Mouse (Mus musculus) MEL (cell line): ENCODE results near the gene Hist1h3e. TPM values are rescaled to one million over a fixed set of nuclear protein-coding genes. Genes with fewer than 3 reads are reported as not detected.
"Not testable (repeated sequence)": the region's sequence is repeated elsewhere in the genome, so short reads cannot be mapped to it uniquely, and the experiment has no call there.

Experiments
- DNase-seq: peaks from one replicate; pipeline ENCODE4 v3.0.0; 2011; ENCODE audit warnings: low read depth, low spot score
- H3K27ac ChIP-seq: 2 replicates; pipeline ENCODE4 v1.5.1; 2012; ENCODE audit warnings: low read depth, mild to moderate bottlenecking, control low read depth, low read length, moderate library complexity; ENCODE audit not compliant: control insufficient read depth
- H3K27me3 ChIP-seq, 2 experiments: fragments of 150-350 bp in 1 of 2; sonication (generic) in 1 of 2; 2 replicates each; pipeline ENCODE4 v1.6.1; 2012; ENCODE audit warnings: low read length in 2 of 2, mild to moderate bottlenecking in 2 of 2, improper control_type of control experiment in 1 of 2, moderate library complexity in 1 of 2; ENCODE audit not compliant: insufficient read depth in 2 of 2, control insufficient read depth in 1 of 2
- H3K36me3 ChIP-seq, 2 experiments: 2 replicates each; pipeline ENCODE4 v1.6.1; 2012 to 2014; ENCODE audit warnings: low read length in 2 of 2, improper control_type of control experiment in 1 of 2, inconsistent platforms in 1 of 2, mild to moderate bottlenecking in 1 of 2; ENCODE audit not compliant: insufficient read depth in 2 of 2, control insufficient read depth in 1 of 2
- H3K4me1 ChIP-seq, 2 experiments: fragments of 150-350 bp in 1 of 2; sonication (generic) in 1 of 2; 2 replicates each; pipeline ENCODE4 v1.6.1; 2012; ENCODE audit warnings: low read length in 2 of 2, improper control_type of control experiment in 1 of 2, mild to moderate bottlenecking in 1 of 2; ENCODE audit not compliant: insufficient read depth in 2 of 2, control insufficient read depth in 1 of 2
- H3K4me3 ChIP-seq, 2 experiments: fragments of 150-350 bp in 1 of 2; sonication (generic) in 1 of 2; 2 replicates each; pipeline ENCODE4 v1.5.1; 2012; ENCODE audit warnings: low read depth in 2 of 2, low read length in 2 of 2, mild to moderate bottlenecking in 2 of 2, moderate library complexity in 2 of 2, control low read depth in 1 of 2, improper control_type of control experiment in 1 of 2; ENCODE audit not compliant: control insufficient read depth in 1 of 2, insufficient read depth in 1 of 2
- H3K79me2 ChIP-seq: 2 replicates; pipeline ENCODE4 v1.6.1; 2012; ENCODE audit warnings: mild to moderate bottlenecking, low read length, moderate library complexity; ENCODE audit not compliant: control insufficient read depth, poor library complexity, insufficient read depth
- H3K9ac ChIP-seq: 2 replicates; pipeline ENCODE4 v1.6.1; 2012; ENCODE audit warnings: low read depth, mild to moderate bottlenecking, control low read depth, low read length, moderate library complexity; ENCODE audit not compliant: control insufficient read depth, poor library complexity, severe bottlenecking
- H3K9me3 ChIP-seq: fragments of 150-350 bp; sonication (generic); replicated peaks from 2 replicates; pipeline ENCODE4 v1.6.1; 2012; ENCODE audit warnings: mild to moderate bottlenecking, low read length, improper control_type of control experiment, moderate library complexity; ENCODE audit not compliant: insufficient read depth
- BHLHE40 ChIP-seq: IDR thresholded peaks from 2 replicates; pipeline ENCODE4 v1.6.1; 2012; ENCODE audit warnings: low read depth, mild to moderate bottlenecking, inconsistent platforms, low read length, improper control_type of control experiment, borderline replicate concordance
- CTCF ChIP-seq, 3 experiments: IDR thresholded peaks in 2 of 3; conservative IDR thresholded peaks in 1 of 3; 2 replicates each; pipeline ENCODE4 v1.5.1; 2011 to 2012; ENCODE audit warnings: low read length in 3 of 3, low read depth in 2 of 3, mild to moderate bottlenecking in 2 of 3, improper control_type of control experiment in 1 of 3, inconsistent platforms in 1 of 3, mixed read lengths in 1 of 3, moderate library complexity in 1 of 3; ENCODE audit not compliant: control insufficient read depth in 1 of 3, insufficient read depth in 1 of 3, poor library complexity in 1 of 3, severe bottlenecking in 1 of 3
- E2F4 ChIP-seq: IDR thresholded peaks from 2 replicates; pipeline ENCODE4 v1.6.1; 2011; ENCODE audit warnings: low read depth, low read length, improper control_type of control experiment, borderline replicate concordance
- GATA1 ChIP-seq: IDR thresholded peaks from 2 replicates; pipeline ENCODE4 v1.6.1; 2011; ENCODE audit warnings: low read depth, low read length, improper control_type of control experiment
- HCFC1 ChIP-seq: IDR thresholded peaks from 2 replicates; pipeline ENCODE4 v1.6.1; 2012; ENCODE audit warnings: low read depth, mild to moderate bottlenecking, inconsistent platforms, low read length, improper control_type of control experiment, moderate library complexity
- JUND ChIP-seq: IDR thresholded peaks from 2 replicates; pipeline ENCODE4 v1.6.1; 2011; ENCODE audit warnings: low read depth, mild to moderate bottlenecking, improper control_type of control experiment, low read length
- MAX ChIP-seq: IDR thresholded peaks from 2 replicates; pipeline ENCODE4 v1.6.1; 2011; ENCODE audit warnings: low read length, improper control_type of control experiment
- MYB ChIP-seq: IDR thresholded peaks from 2 replicates; pipeline ENCODE4 v1.6.1; 2011; ENCODE audit warnings: mild to moderate bottlenecking, low read depth, low read length, improper control_type of control experiment
- NRF1 ChIP-seq: IDR thresholded peaks from 2 replicates; pipeline ENCODE4 v1.6.1; 2014; ENCODE audit warnings: low read depth, mild to moderate bottlenecking, inconsistent platforms, low read length, improper control_type of control experiment, moderate library complexity; ENCODE audit not compliant: poor library complexity, insufficient read depth, severe bottlenecking
- POLR2A ChIP-seq, 2 experiments: IDR thresholded peaks; 2 replicates each; pipeline ENCODE4 v1.6.1; 2011 to 2012; ENCODE audit warnings: low read length in 2 of 2, mild to moderate bottlenecking in 2 of 2, control low read depth in 1 of 2, improper control_type of control experiment in 1 of 2, low read depth in 1 of 2, moderate library complexity in 1 of 2; ENCODE audit not compliant: control insufficient read depth in 1 of 2, insufficient read depth in 1 of 2, poor library complexity in 1 of 2
- POLR2AphosphoS2 ChIP-seq: IDR thresholded peaks from 2 replicates; pipeline ENCODE4 v1.6.1; 2011; ENCODE audit warnings: low read length, improper control_type of control experiment
- POLR2AphosphoS5 ChIP-seq: IDR thresholded peaks from 2 replicates; pipeline ENCODE4 v1.6.1; 2012; ENCODE audit warnings: low read depth, borderline replicate concordance, mild to moderate bottlenecking, inconsistent platforms, low read length, moderate library complexity, mixed read lengths
- RCOR1 ChIP-seq: IDR thresholded peaks from 2 replicates; pipeline ENCODE4 v1.6.1; 2012; ENCODE audit warnings: low read depth, mild to moderate bottlenecking, inconsistent platforms, low read length, improper control_type of control experiment
- SIN3A ChIP-seq: IDR thresholded peaks from 2 replicates; pipeline ENCODE4 v1.6.1; 2012; ENCODE audit warnings: low read length, improper control_type of control experiment, inconsistent platforms
- SMC3 ChIP-seq: IDR thresholded peaks from 2 replicates; pipeline ENCODE4 v1.6.1; 2011; ENCODE audit warnings: low read depth, low read length, improper control_type of control experiment
- TAL1 ChIP-seq: IDR thresholded peaks from 2 replicates; pipeline ENCODE4 v1.6.1; 2012; ENCODE audit warnings: mild to moderate bottlenecking, inconsistent platforms, low read length, moderate library complexity, mixed read lengths
- TBP ChIP-seq: IDR thresholded peaks from 2 replicates; pipeline ENCODE4 v1.8.0; 2011; ENCODE audit warnings: low read depth, low read length, improper control_type of control experiment
- TCF12 ChIP-seq: IDR thresholded peaks from 2 replicates; pipeline ENCODE4 v1.6.1; 2014; ENCODE audit warnings: low read depth, mild to moderate bottlenecking, inconsistent platforms, low read length, improper control_type of control experiment, moderate library complexity
- polyA plus RNA-seq, 2 experiments: library from polyadenylated mRNA; stranded (reverse) in 1 of 2; unstranded in 1 of 2; fragments of >175 nt in 1 of 2; fragments of >200 nt in 1 of 2; gene quantifications; 2 replicates each; pipeline versions ENCODE4 v1.2.1 to v1.2.4; 2012; ENCODE audit warnings: low replicate concordance in 2 of 2, low read depth in 1 of 2; ENCODE audit not compliant: insufficient read length in 2 of 2, insufficient read depth in 1 of 2, missing spikeins in 1 of 2
- total RNA-seq: library from RNA; depleted of rRNA; stranded (reverse); fragments of 300-350 nt; gene quantifications from 2 replicates; pipeline ENCODE4 v1.2.3, GENCODE M21; 2012

The Hist1h3e gene
- total and polyA plus RNA-seq, 3 experiments, result 4.5 to 1,049 TPM; not detected in 1

DNA sequence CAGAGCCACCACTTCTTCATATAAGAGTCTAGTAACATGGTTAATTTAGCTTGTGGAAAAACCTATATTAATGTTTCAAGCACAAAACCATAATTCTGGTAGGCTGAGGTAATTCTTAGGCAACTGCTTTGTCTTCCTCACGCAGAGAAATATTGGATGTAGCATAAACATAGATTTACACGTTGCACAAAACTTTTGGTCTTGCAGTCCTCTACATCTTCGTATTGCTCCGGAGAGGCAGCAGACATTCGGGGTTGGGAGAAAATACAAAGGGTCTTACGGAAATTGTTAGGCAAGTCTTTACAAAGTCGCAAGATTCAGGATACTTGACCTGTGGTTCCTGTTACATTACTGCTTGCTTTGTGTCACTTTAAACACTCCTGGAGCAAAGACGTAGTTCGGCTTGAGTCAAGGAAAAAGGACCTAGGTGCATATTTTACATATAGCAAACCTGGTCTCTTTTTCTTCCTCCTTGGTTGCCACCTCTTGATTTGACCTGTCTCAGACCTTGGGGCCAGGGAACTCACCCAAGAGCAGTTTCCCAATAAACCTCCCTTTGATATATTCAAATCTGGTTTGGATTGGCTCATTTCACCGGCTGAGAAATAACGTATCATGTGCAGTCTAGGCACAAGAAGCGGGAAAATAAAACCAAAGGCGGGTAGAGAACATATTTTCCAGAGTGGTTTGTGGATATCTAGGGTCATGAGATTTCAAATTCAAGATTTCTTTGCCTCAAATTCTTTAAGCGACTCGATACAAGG, 27.6 kb downstream of the Hist1h3e start:
- H3K27ac ChIP-seq, result peak overlapping the region; percentile 95
- peaks cover 0 to 26% of the 10 kb centered on the region in 2 experiments; a peak in 2 of 4 replicates for H3K36me3 ChIP-seq
- peak; percentile 86; the same call in 1 of the 2 replicates for TF ChIP-seq POLR2AphosphoS5
- TF ChIP-seq POLR2A (IDR thresholded peaks at IDR 0.05; ENCODE audit: control insufficient read depth in 1 of 2, insufficient read depth in 1 of 2, low read depth in 1 of 2, low read length in 2 of 2, poor library complexity in 1 of 2), result peak; percentile 43 to 51; a peak in 3 of 4 replicates
- no peak for TF ChIP-seq JUND
- TF ChIP-seq, all 39 proteins: peak for 2
- Histone ChIP-seq H3K79me2 (peaks cover 4% of the 10 kb centered on the region; the same call in 1 of the 2 replicates), H3K4me3 (peak overlapping the region; percentile 35 to 67), H3K4me1 (peaks cover 0 to 4% of the 10 kb centered on the region in 2 experiments; a peak in 2 of 4 replicates), H3K9me3 (no peaks in the 10 kb centered on the region), H3K9ac (peak overlapping the region; percentile 95), H3K27me3 (no peaks in the 10 kb centered on the region)
- DNase-seq, result peak; percentile 91

DNA sequence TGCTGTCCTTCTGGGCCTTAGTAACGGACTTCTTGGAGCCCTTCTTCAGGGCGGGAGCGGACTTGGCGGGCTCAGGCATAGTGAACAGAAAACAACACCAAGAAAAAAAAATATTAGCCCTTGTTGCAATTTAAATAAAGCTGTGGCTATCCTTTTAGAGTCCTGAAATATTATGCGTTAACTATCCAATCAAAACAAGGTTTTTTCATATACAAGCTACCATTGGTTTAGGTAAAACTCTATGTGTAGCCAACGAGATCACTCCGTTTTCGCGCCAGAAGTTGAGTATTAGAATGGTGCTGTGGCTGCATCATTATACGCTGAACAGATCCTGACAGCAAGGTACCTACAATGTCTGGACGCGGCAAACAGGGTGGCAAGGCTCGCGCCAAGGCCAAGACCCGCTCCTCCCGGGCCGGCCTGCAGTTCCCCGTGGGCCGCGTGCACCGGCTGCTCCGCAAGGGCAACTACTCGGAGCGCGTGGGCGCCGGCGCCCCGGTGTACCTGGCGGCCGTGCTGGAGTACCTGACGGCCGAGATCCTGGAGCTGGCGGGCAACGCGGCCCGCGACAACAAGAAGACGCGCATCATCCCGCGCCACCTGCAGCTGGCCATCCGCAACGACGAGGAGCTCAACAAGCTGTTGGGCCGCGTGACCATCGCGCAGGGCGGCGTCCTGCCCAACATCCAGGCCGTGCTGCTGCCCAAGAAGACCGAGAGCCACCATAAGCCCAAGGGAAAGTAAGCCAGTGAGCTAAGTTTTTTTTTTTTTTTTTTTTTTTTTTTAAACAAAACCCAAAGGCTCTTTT, 28.4 kb downstream of the Hist1h3e start, which contains the start of gene Hist1h2af:
Gene Hist1h2af, plus strand, starts transcription at position 347 of the 808 bp plus-strand sequence.
- H3K4me1 ChIP-seq, H3K27me3 ChIP-seq: not testable (repeated sequence)
- TF ChIP-seq POLR2A (IDR thresholded peaks at IDR 0.05; ENCODE audit: control insufficient read depth in 1 of 2, insufficient read depth in 1 of 2, low read depth in 1 of 2, low read length in 2 of 2, poor library complexity in 1 of 2) (peak; percentile 66 to 74; a peak in 3 of 4 replicates), POLR2AphosphoS5 (0 out of 2 replicates have a peak, but pooled peaks have one; percentile 24), TBP (peak; percentile 97)
- TF ChIP-seq, all 39 proteins: peak for 3; not testable (repeated sequence) for 36
- not testable (repeated sequence) for H3K79me2 ChIP-seq, H3K9me3 ChIP-seq
- Histone ChIP-seq H3K4me3 (peak within 1 kb of the TSS; percentile 35 to 67), H3K36me3 (peaks cover 0 to 28% of the 10 kb centered on the region in 2 experiments; a peak in 2 of 4 replicates), H3K9ac (peak within 1 kb of the TSS; percentile 95), H3K27ac (peak within 1 kb of the TSS; percentile 100)
- peak; percentile 96 for DNase-seq

DNA sequence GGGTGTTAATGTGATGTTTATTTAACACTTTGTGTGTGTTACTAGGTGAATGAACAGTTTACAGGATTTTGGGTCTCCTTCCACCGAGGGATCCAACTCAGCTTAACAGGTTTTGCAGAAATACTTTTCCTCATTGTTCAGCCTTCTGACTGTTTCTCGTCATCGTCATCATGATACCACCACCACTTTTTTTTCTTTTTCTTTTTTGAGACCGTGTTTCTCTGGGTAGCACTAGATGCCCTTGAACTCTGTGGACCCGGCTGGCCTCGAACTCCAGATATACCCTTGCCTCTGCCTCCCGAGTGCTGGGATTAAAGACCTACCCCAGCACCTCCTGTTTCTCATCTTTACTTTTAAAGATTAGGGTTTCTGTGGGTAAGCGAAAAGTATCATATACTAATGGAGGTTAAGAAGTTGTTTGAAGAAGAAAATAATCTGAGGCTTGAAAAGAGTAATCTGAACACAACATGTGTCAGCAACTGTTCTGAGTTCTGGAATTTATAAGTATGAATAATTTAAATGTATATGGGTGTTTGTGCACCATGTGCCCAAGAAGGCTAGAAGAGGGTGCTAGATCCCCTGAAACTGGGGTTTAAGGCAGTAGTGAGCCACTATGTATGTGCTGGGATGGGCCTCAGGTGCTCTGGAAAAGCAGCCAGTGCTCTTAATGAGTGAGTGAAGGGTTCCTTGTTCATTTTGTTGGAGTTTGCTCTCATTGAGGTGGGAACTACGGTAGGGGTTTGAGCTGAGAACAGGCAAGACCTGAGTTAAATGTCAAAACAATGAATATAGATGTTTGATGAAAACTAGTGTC, 29.7 kb downstream of the Hist1h3e start:
- no peaks in the 10 kb centered on the region for H3K27me3 ChIP-seq
- H3K27ac ChIP-seq, result peak overlapping the region; percentile 100
- no peaks in the 10 kb centered on the region for H3K9me3 ChIP-seq
- H3K79me2 ChIP-seq, result peaks cover 4% of the 10 kb centered on the region; the same call in 1 of the 2 replicates
- DNase-seq, result peak; percentile 78
- H3K4me3 ChIP-seq, result peak overlapping the region; percentile 12 to 51
- H3K36me3 ChIP-seq, result peaks cover 0 to 29% of the 10 kb centered on the region in 2 experiments; a peak in 2 of 4 replicates
- H3K9ac ChIP-seq, result peak overlapping the region; percentile 84
- no peak for TF ChIP-seq SMC3
- TF ChIP-seq SIN3A, result no peak
- TF ChIP-seq E2F4, result no peak
- no peak for TF ChIP-seq JUND
- no peak for TF ChIP-seq RCOR1
- no peak for TF ChIP-seq POLR2A (IDR thresholded peaks at IDR 0.05; ENCODE audit: control insufficient read depth in 1 of 2, insufficient read depth in 1 of 2, low read depth in 1 of 2, low read length in 2 of 2, poor library complexity in 1 of 2)
- TF ChIP-seq HCFC1, result no peak
- TF ChIP-seq GATA1, result no peak
- TF ChIP-seq MAX, result no peak
- no peak for TF ChIP-seq POLR2AphosphoS2
- no peak for TF ChIP-seq TCF12
- TF ChIP-seq TBP, result no peak
- TF ChIP-seq NRF1, result no peak
- TF ChIP-seq CTCF (IDR thresholded peaks at IDR 0.05 in 2 of 3, conservative IDR thresholded peaks at IDR 0.05 in 1 of 3; ENCODE audit: control insufficient read depth in 1 of 3, insufficient read depth in 1 of 3, low read depth in 2 of 3, low read length in 3 of 3, poor library complexity in 1 of 3, severe bottlenecking in 1 of 3), result no peak
- TF ChIP-seq MYB, result no peak
- TF ChIP-seq TAL1, result no peak
- TF ChIP-seq BHLHE40, result no peak
- TF ChIP-seq, all 39 proteins: peak for 0
- peaks cover 0 to 4% of the 10 kb centered on the region in 2 experiments; a peak in 2 of 4 replicates for H3K4me1 ChIP-seq
